Mouse (Mus musculus) testis, adult 2 months (tissue): ENCODE data around the gene Umps. TPM values are rescaled to one million over a fixed set of nuclear protein-coding genes. Genes with fewer than 3 reads are reported as not detected.

Experiments
- H3K27ac ChIP-seq: fragments of 200-500 bp; 2 replicates; pipeline ENCODE4 v1.5.1; 2012; ENCODE audit warnings: low read depth, low read length; ENCODE audit not compliant: control insufficient read depth, insufficient read depth
- H3K27me3 ChIP-seq: fragments of 200-500 bp; 2 replicates; pipeline ENCODE4 v1.6.1; 2012; ENCODE audit warnings: mild to moderate bottlenecking, low read length, moderate library complexity; ENCODE audit not compliant: control insufficient read depth, insufficient read depth
- H3K36me3 ChIP-seq: fragments of 200-500 bp; 2 replicates; pipeline ENCODE4 v1.6.1; 2012; ENCODE audit warnings: mild to moderate bottlenecking, low read length; ENCODE audit not compliant: control insufficient read depth, insufficient read depth
- H3K4me1 ChIP-seq: fragments of 200-500 bp; 2 replicates; pipeline ENCODE4 v1.6.1; 2012; ENCODE audit warnings: low read length; ENCODE audit not compliant: control insufficient read depth, insufficient read depth
- H3K4me3 ChIP-seq: fragments of 200-500 bp; 2 replicates; pipeline ENCODE4 v1.5.1; 2012; ENCODE audit warnings: low read depth, mild to moderate bottlenecking, low read length, moderate library complexity, mixed read lengths; ENCODE audit not compliant: control insufficient read depth
- CTCF ChIP-seq: fragments of 200-500 bp; IDR thresholded peaks from 2 replicates; pipeline ENCODE4 v1.5.1; 2012; ENCODE audit warnings: low read depth, mild to moderate bottlenecking, inconsistent platforms, low read length, moderate library complexity; ENCODE audit not compliant: control insufficient read depth, insufficient read depth, insufficient replicate concordance
- POLR2A ChIP-seq: fragments of 200-500 bp; IDR thresholded peaks from 2 replicates; pipeline ENCODE4 v1.6.1; 2012; ENCODE audit warnings: low read depth, mild to moderate bottlenecking, inconsistent platforms, low read length, moderate library complexity; ENCODE audit not compliant: control insufficient read depth
- polyA plus RNA-seq: library from polyadenylated mRNA; depleted of rRNA; stranded (reverse); fragments of >200 nt; gene quantifications from 2 replicates; pipeline ENCODE4 v1.2.3, GENCODE M21; 2012

Gene Umps
- polyA plus RNA-seq, 1 experiment, result 12.6 TPM

GRCm38 (mm10) chr16:33937567-33937966, 29.3 kb downstream of the Umps start:
- H3K4me1 ChIP-seq, result peaks cover 2% of the 10 kb centered on the region; the same call in 1 of the 2 replicates
- no peak overlapping the region; the same call in 1 of the 2 replicates for H3K27ac ChIP-seq

GRCm38 (mm10) chr16:33936885-33937284, 30.0 kb downstream of the Umps start:
- Histone ChIP-seq H3K4me3 (no peak overlapping the region), H3K4me1 (peaks cover 4% of the 10 kb centered on the region; the same call in 1 of the 2 replicates), H3K27ac (peak overlapping the region; percentile 5; the same call in 1 of the 2 replicates), H3K36me3 (no peaks in the 10 kb centered on the region), H3K27me3 (no peaks in the 10 kb centered on the region)
- TF ChIP-seq POLR2A, result no peak
- TF ChIP-seq CTCF, result no peak

More at GRCm38 (mm10) chr16:33937567-33937966, 29.3 kb downstream of the Umps start:
- Histone ChIP-seq H3K36me3 (no peaks in the 10 kb centered on the region), H3K27me3 (no peaks in the 10 kb centered on the region), H3K4me3 (no peak overlapping the region)
- TF ChIP-seq CTCF (no peak), POLR2A (no peak)

GRCm38 (mm10) chr16:33935407-33935785, 31.4 kb downstream of the Umps start:
- Histone ChIP-seq H3K4me3 (no peak overlapping the region), H3K27me3 (no peaks in the 10 kb centered on the region), H3K27ac (no peak overlapping the region), H3K36me3 (no peaks in the 10 kb centered on the region), H3K4me1 (peaks cover 4% of the 10 kb centered on the region; the same call in 1 of the 2 replicates)
- no peak for TF ChIP-seq POLR2A
- TF ChIP-seq CTCF, result no peak

GRCm38 (mm10) chr16:33934701-33935406, 32.0 kb downstream of the Umps start:
- TF ChIP-seq POLR2A (no peak), CTCF (no peak)

GRCm38 (mm10) chr16:33933411-33933810, 33.4 kb downstream of the Umps start:
- Histone ChIP-seq H3K36me3 (no peaks in the 10 kb centered on the region), H3K27me3 (no peaks in the 10 kb centered on the region), H3K4me1 (peaks cover 4% of the 10 kb centered on the region; the same call in 1 of the 2 replicates), H3K4me3 (peak overlapping the region; percentile 74), H3K27ac (no peak overlapping the region)
- TF ChIP-seq CTCF (no peak), POLR2A (no peak)

More at GRCm38 (mm10) chr16:33934701-33935406, 32.0 kb downstream of the Umps start:
- H3K4me3 ChIP-seq, result no peak overlapping the region; the same call in 1 of the 2 replicates
- H3K4me1 ChIP-seq, result peaks cover 4% of the 10 kb centered on the region; the same call in 1 of the 2 replicates
- no peaks in the 10 kb centered on the region for H3K36me3 ChIP-seq
- H3K27me3 ChIP-seq, result no peaks in the 10 kb centered on the region
- no peak overlapping the region for H3K27ac ChIP-seq

GRCm38 (mm10) chr16:33932126-33932525, 34.7 kb downstream of the Umps start:
- H3K36me3 ChIP-seq, result no peaks in the 10 kb centered on the region

GRCm38 (mm10) chr16:33931682-33932081, 35.2 kb downstream of the Umps start:
- no peaks in the 10 kb centered on the region for H3K36me3 ChIP-seq
- TF ChIP-seq CTCF (no peak), POLR2A (no peak)
- H3K4me1 ChIP-seq, result peaks cover 4% of the 10 kb centered on the region; the same call in 1 of the 2 replicates
- peak overlapping the region; percentile 23 for H3K27ac ChIP-seq
- H3K27me3 ChIP-seq, result no peaks in the 10 kb centered on the region
- no peak overlapping the region for H3K4me3 ChIP-seq

More at GRCm38 (mm10) chr16:33932126-33932525, 34.7 kb downstream of the Umps start:
- H3K27ac ChIP-seq, result no peak overlapping the region
- H3K4me3 ChIP-seq, result no peak overlapping the region
- TF ChIP-seq POLR2A (no peak), CTCF (no peak)
- H3K27me3 ChIP-seq, result no peaks in the 10 kb centered on the region
- peaks cover 4% of the 10 kb centered on the region; the same call in 1 of the 2 replicates for H3K4me1 ChIP-seq
